ENCODE assay signal across 8 mouse cellular contexts in genomic region chr2:11535966-11536365, GRCm38 (mm10). TPM values are rescaled to one million over a fixed set of nuclear protein-coding genes. Genes with fewer than 3 reads are reported as not detected.
A peak's percentile ranks its signal among the peaks of the same experiment; 100 is the strongest.
DNase-seq lines count a peak whose midpoint lies in the region; ATAC-seq and TF ChIP-seq lines count a peak whose summit lies in the region.

No protein-coding gene starts in this region.

- peak overlapping the region; percentile 69 for H3K4me2 ChIP-seq in forebrain, embryonic 16.5 days (ENCODE audit: low read length)
- H3K4me2 ChIP-seq in neural tube, embryonic 14.5 days (ENCODE audit: low read depth, low read length) = peak overlapping the region; percentile 91; the same call in 1 of the 2 replicates

- no peaks in the 10 kb centered on the region; the same call in none of the 2 replicates for H3K4me1 ChIP-seq in forebrain, embryonic 16.5 days (replicated peaks; ENCODE audit: control insufficient read depth, insufficient read depth, low read length)
- H3K4me1 ChIP-seq in limb, embryonic 10.5 days = peaks cover 3% of the 10 kb centered on the region; the same call in 1 of the 2 replicates
- no peaks in the 10 kb centered on the region for H3K4me1 ChIP-seq in neural tube, embryonic 14.5 days (ENCODE audit: control insufficient read depth, insufficient read depth, low read length)

- no peaks in the 10 kb centered on the region for H3K9me3 ChIP-seq in forebrain, embryonic 16.5 days (ENCODE audit: control insufficient read depth, low read length)
- H3K9me3 ChIP-seq in limb, embryonic 10.5 days (replicated peaks) = no peaks in the 10 kb centered on the region
- H3K9me3 ChIP-seq in neural tube, embryonic 14.5 days (ENCODE audit: control insufficient read depth, low read length) = no peaks in the 10 kb centered on the region

- no peaks in the 10 kb centered on the region for H3K27me3 ChIP-seq in forebrain, embryonic 16.5 days (replicated peaks; ENCODE audit: control insufficient read depth, insufficient read depth, low read length)
- no peaks in the 10 kb centered on the region for H3K27me3 ChIP-seq in limb, embryonic 10.5 days (ENCODE audit: low read depth, poor library complexity, severe bottlenecking)
- no peaks in the 10 kb centered on the region for H3K27me3 ChIP-seq in neural tube, embryonic 14.5 days (ENCODE audit: control insufficient read depth, insufficient read depth, low read length)

- H3K4me3 ChIP-seq in left cerebral cortex, adult 2 months = peak overlapping the region; percentile 49
- H3K4me3 ChIP-seq in forebrain, embryonic 16.5 days (replicated peaks; ENCODE audit: low read length) = peak overlapping the region; percentile 39
- H3K4me3 ChIP-seq in limb, embryonic 10.5 days = peak overlapping the region; percentile 54
- peak overlapping the region; percentile 49; the same call in 1 of the 2 replicates for H3K4me3 ChIP-seq in neural tube, embryonic 14.5 days (ENCODE audit: low read depth, low read length)

- no peak for DNase-seq in left cerebral cortex, adult 2 months (ENCODE audit: extremely low spot score in 1 of 2, low spot score in 2 of 2)
- DNase-seq in left cerebral cortex, adult 11 months (ENCODE audit: low spot score) = no peak
- DNase-seq in limb, embryonic 10.5 days (ENCODE audit: low spot score) = no peak
- DNase-seq in spleen, postnatal 10 days (ENCODE audit: low spot score in 2 of 2) = no peak
- no peak for DNase-seq in spleen, adult 12 weeks (ENCODE audit: low spot score)
- no peak for DNase-seq in adrenal gland, postnatal 14 days

- H3K36me3 ChIP-seq in forebrain, embryonic 16.5 days (ENCODE audit: control insufficient read depth, insufficient read depth) = no peaks in the 10 kb centered on the region
- no peaks in the 10 kb centered on the region for H3K36me3 ChIP-seq in limb, embryonic 10.5 days
- no peaks in the 10 kb centered on the region for H3K36me3 ChIP-seq in neural tube, embryonic 14.5 days (ENCODE audit: control insufficient read depth, insufficient read depth, low read length)

- no peak overlapping the region; the same call in 1 of the 2 replicates for H3K9ac ChIP-seq in forebrain, embryonic 16.5 days (replicated peaks; ENCODE audit: low read depth, low read length)
- no peak overlapping the region for H3K9ac ChIP-seq in neural tube, embryonic 14.5 days (replicated peaks; ENCODE audit: low read depth, low read length)

- no peak for TF ChIP-seq CTCF in left cerebral cortex, adult 2 months (IDR thresholded peaks at IDR 0.05)

- intact Hi-C loops in left cerebral cortex, adult 2 months (cut with DNase I) = loop anchor here (1.0 kb wide), 1 partner anchor 34 kb away; no protein-coding TSS in a partner anchor

- no peak for ATAC-seq in forebrain, embryonic 16.5 days
- no peak for ATAC-seq in neural tube, embryonic 14.5 days (ENCODE audit: low read depth)

- WGBS in forebrain, embryonic 16.5 days = 67% methylated on average over 8 of the region's 8 CpGs
- 70% methylated on average over 8 of the region's 8 CpGs for WGBS in limb, embryonic 10.5 days
- WGBS in neural tube, embryonic 14.5 days = 70% methylated on average over 8 of the region's 8 CpGs

- H3K27ac ChIP-seq in left cerebral cortex, adult 2 months = peak overlapping the region; percentile 64
- no peak overlapping the region for H3K27ac ChIP-seq in forebrain, embryonic 16.5 days (ENCODE audit: low read length)
- no peak overlapping the region for H3K27ac ChIP-seq in limb, embryonic 10.5 days
- H3K27ac ChIP-seq in neural tube, embryonic 14.5 days (ENCODE audit: low read depth, low read length) = no peak overlapping the region

RNA-seq across cellular contexts. Expression of gene Pfkfb3, which starts 17.9 kb away (rescaled TPM):
- total RNA-seq in left cerebral cortex, adult 2 months (2021) = 10 to 100 TPM; 33.8 to 47.2 TPM
- 41.1 and 43.8 TPM in 2 replicates for polyA plus RNA-seq in forebrain, embryonic 16.5 days (2015; fragmentation: Nextera tagmentation; extraction: Ambion mirVana)
- polyA plus RNA-seq in limb, embryonic 10.5 days (2016; fragmentation: Nextera tagmentation; extraction: Ambion mirVana) = 10.7 and 11.3 TPM in 2 replicates
- polyA plus RNA-seq in neural tube, embryonic 14.5 days (2014; fragmentation: Nextera tagmentation; extraction: Ambion mirVana) = 31.7 and 38.0 TPM in 2 replicates
- 136 and 152 TPM in 2 replicates for total RNA-seq in adrenal gland, postnatal 14 days (2021)
